Mouse (Mus musculus): ENCODE data around the gene Slc10a1. TPM values are rescaled to one million over a fixed set of nuclear protein-coding genes. Genes with fewer than 3 reads are reported as not detected.

The Slc10a1 gene
- polyA plus RNA-seq, 2 experiments: 1.7 to 3.8 TPM

DNA sequence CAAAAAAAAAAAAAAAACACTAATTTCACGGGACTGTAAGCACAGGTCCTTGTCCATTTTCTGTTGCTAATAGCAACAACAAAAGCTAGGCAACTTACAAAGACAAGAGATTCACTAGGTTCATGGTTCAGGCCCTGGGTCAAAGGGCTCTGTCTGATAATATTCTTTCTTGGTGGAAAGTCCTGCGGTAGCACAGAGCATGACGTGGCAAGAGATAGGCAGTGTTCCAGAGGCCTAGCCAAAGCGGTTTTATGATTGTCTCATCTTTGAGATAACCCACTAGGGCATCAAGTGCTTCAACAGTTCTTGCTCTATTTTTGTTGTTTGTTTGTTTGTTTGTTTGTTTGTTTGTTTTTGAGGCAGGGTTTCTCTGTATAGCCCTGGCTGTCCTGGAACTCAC is 42.0 kb downstream of the Slc10a1 start:
- DNase-seq (ENCODE audit: low read depth in 3 of 3, low spot score in 3 of 3) (no peak), ATAC-seq (ENCODE audit: insufficient read depth) (peak; percentile 63)
- no peak for TF ChIP-seq CTCF (IDR thresholded peaks at IDR 0.05; ENCODE audit: low read depth)
- TF ChIP-seq EP300 (IDR thresholded peaks at IDR 0.05; ENCODE audit: low read depth): no peak
- no peaks in the 10 kb centered on the region for H3K9me3 ChIP-seq (ENCODE audit: control insufficient read depth, low read length)
- no peak overlapping the region for H3K4me3 ChIP-seq (ENCODE audit: insufficient read depth in 1 of 2, low read depth in 2 of 2, low read length in 2 of 2)
- H3K9ac ChIP-seq (replicated peaks): no peak overlapping the region
- peaks cover 25 to 33% of the 10 kb centered on the region in 2 experiments for H3K4me1 ChIP-seq (replicated peaks; ENCODE audit: control insufficient read depth in 2 of 2, insufficient read depth in 2 of 2, low read length in 1 of 2)
- 35% methylated on average over 4 of the region's 4 CpGs for WGBS (ENCODE audit: insufficient replicate concordance)
- no peaks in the 10 kb centered on the region; the same call in 1 of the 2 replicates for H3K27me3 ChIP-seq (ENCODE audit: control insufficient read depth, insufficient read depth, low read length)
- no peak overlapping the region for H3K27ac ChIP-seq
- H3K36me3 ChIP-seq (replicated peaks; ENCODE audit: control insufficient read depth, insufficient read depth, low read depth): no peaks in the 10 kb centered on the region
- H3K4me2 ChIP-seq (ENCODE audit: low read depth): no peak overlapping the region

GRCm38 (mm10) chr12:80925919-80926318 is 42.6 kb downstream of the Slc10a1 start:
- no peak overlapping the region for H3K4me3 ChIP-seq (ENCODE audit: insufficient read depth in 1 of 2, low read depth in 2 of 2, low read length in 2 of 2)
- TF ChIP-seq CTCF (IDR thresholded peaks at IDR 0.05; ENCODE audit: low read depth) (no peak), EP300 (IDR thresholded peaks at IDR 0.05; ENCODE audit: low read depth) (no peak)
- H3K9me3 ChIP-seq (ENCODE audit: control insufficient read depth, low read length): no peaks in the 10 kb centered on the region
- WGBS (ENCODE audit: insufficient replicate concordance): 69% methylated on average over 7 of the region's 7 CpGs
- H3K4me2 ChIP-seq (ENCODE audit: low read depth): no peak overlapping the region
- H3K27ac ChIP-seq: no peak overlapping the region
- DNase-seq (ENCODE audit: low read depth in 3 of 3, low spot score in 3 of 3) (no peak), ATAC-seq (ENCODE audit: insufficient read depth) (no peak)
- no peaks in the 10 kb centered on the region for H3K36me3 ChIP-seq (replicated peaks; ENCODE audit: control insufficient read depth, insufficient read depth, low read depth)
- peaks cover 23 to 30% of the 10 kb centered on the region in 2 experiments for H3K4me1 ChIP-seq (replicated peaks; ENCODE audit: control insufficient read depth in 2 of 2, insufficient read depth in 2 of 2, low read length in 1 of 2)
- no peak overlapping the region for H3K9ac ChIP-seq (replicated peaks)
- no peaks in the 10 kb centered on the region; the same call in 1 of the 2 replicates for H3K27me3 ChIP-seq (ENCODE audit: control insufficient read depth, insufficient read depth, low read length)

GRCm38 (mm10) chr12:80924205-80924604 is 44.3 kb downstream of the Slc10a1 start:
- no peak for DNase-seq (ENCODE audit: low read depth in 3 of 3, low spot score in 3 of 3)
- no peaks in the 10 kb centered on the region for H3K36me3 ChIP-seq (replicated peaks; ENCODE audit: control insufficient read depth, insufficient read depth, low read depth)
- H3K4me2 ChIP-seq (ENCODE audit: low read depth): no peak overlapping the region
- H3K27me3 ChIP-seq (ENCODE audit: control insufficient read depth, insufficient read depth, low read length): no peaks in the 10 kb centered on the region; the same call in 1 of the 2 replicates
- 70% methylated on average over 3 of the region's 3 CpGs for WGBS (ENCODE audit: insufficient replicate concordance)
- TF ChIP-seq CTCF (IDR thresholded peaks at IDR 0.05; ENCODE audit: low read depth): no peak
- TF ChIP-seq EP300 (IDR thresholded peaks at IDR 0.05; ENCODE audit: low read depth): no peak
- H3K27ac ChIP-seq: no peak overlapping the region
- H3K4me1 ChIP-seq (replicated peaks; ENCODE audit: control insufficient read depth in 2 of 2, insufficient read depth in 2 of 2, low read length in 1 of 2): peaks cover 11 to 17% of the 10 kb centered on the region in 2 experiments; a peak in 3 of 4 replicates
- H3K9me3 ChIP-seq (ENCODE audit: control insufficient read depth, low read length): no peaks in the 10 kb centered on the region
- no peak overlapping the region for H3K4me3 ChIP-seq (ENCODE audit: insufficient read depth in 1 of 2, low read depth in 2 of 2, low read length in 2 of 2)
- no peak for ATAC-seq (ENCODE audit: insufficient read depth)
- H3K9ac ChIP-seq (replicated peaks): no peak overlapping the region

- no peak overlapping the region for H3K27ac ChIP-seq
- WGBS (ENCODE audit: insufficient replicate concordance): 61% methylated on average over 5 of the region's 5 CpGs
- H3K36me3 ChIP-seq (replicated peaks; ENCODE audit: control insufficient read depth, insufficient read depth, low read depth): no peaks in the 10 kb centered on the region
- H3K4me1 ChIP-seq (replicated peaks; ENCODE audit: control insufficient read depth in 2 of 2, insufficient read depth in 2 of 2, low read length in 1 of 2): peaks cover 10 to 15% of the 10 kb centered on the region in 2 experiments; a peak in 3 of 4 replicates
- H3K4me3 ChIP-seq (ENCODE audit: insufficient read depth in 1 of 2, low read depth in 2 of 2, low read length in 2 of 2): no peak overlapping the region
- DNase-seq (ENCODE audit: low read depth in 3 of 3, low spot score in 3 of 3): no peak
- no peak for ATAC-seq (ENCODE audit: insufficient read depth)
- no peak overlapping the region for H3K4me2 ChIP-seq (ENCODE audit: low read depth)
- no peaks in the 10 kb centered on the region; the same call in 1 of the 2 replicates for H3K27me3 ChIP-seq (ENCODE audit: control insufficient read depth, insufficient read depth, low read length)
- H3K9ac ChIP-seq (replicated peaks): no peak overlapping the region
- no peaks in the 10 kb centered on the region for H3K9me3 ChIP-seq (ENCODE audit: control insufficient read depth, low read length)
- TF ChIP-seq CTCF (IDR thresholded peaks at IDR 0.05; ENCODE audit: low read depth) (no peak), EP300 (IDR thresholded peaks at IDR 0.05; ENCODE audit: low read depth) (no peak)
Observed at GRCm38 (mm10) chr12:80923602-80924001, 44.9 kb downstream of the Slc10a1 start.

GRCm38 (mm10) chr12:80922869-80923268 is 45.6 kb downstream of the Slc10a1 start:
- ATAC-seq (ENCODE audit: insufficient read depth): no peak
- no peak overlapping the region for H3K27ac ChIP-seq

More at GRCm38 (mm10) chr12:80922869-80923268, 45.6 kb downstream of the Slc10a1 start:
- Histone ChIP-seq H3K4me3 (ENCODE audit: insufficient read depth in 1 of 2, low read depth in 2 of 2, low read length in 2 of 2) (no peak overlapping the region), H3K9ac (replicated peaks) (no peak overlapping the region), H3K4me2 (ENCODE audit: low read depth) (no peak overlapping the region; the same call in 1 of the 2 replicates), H3K36me3 (replicated peaks; ENCODE audit: control insufficient read depth, insufficient read depth, low read depth) (no peaks in the 10 kb centered on the region), H3K4me1 (replicated peaks; ENCODE audit: control insufficient read depth in 2 of 2, insufficient read depth in 2 of 2, low read length in 1 of 2) (peaks cover 10 to 15% of the 10 kb centered on the region in 2 experiments; a peak in 3 of 4 replicates), H3K9me3 (ENCODE audit: control insufficient read depth, low read length) (no peaks in the 10 kb centered on the region), H3K27me3 (ENCODE audit: control insufficient read depth, insufficient read depth, low read length) (no peaks in the 10 kb centered on the region; the same call in 1 of the 2 replicates)
- 13% methylated on average over 7 of the region's 7 CpGs for WGBS (ENCODE audit: insufficient replicate concordance)
- no peak for DNase-seq (ENCODE audit: low read depth in 3 of 3, low spot score in 3 of 3)
- TF ChIP-seq CTCF (IDR thresholded peaks at IDR 0.05; ENCODE audit: low read depth): no peak
- TF ChIP-seq EP300 (IDR thresholded peaks at IDR 0.05; ENCODE audit: low read depth): no peak

Measured in liver, embryonic 14.5 days (tissue).